Mouse (Mus musculus): Measurements from ENCODE around the gene Dab1.
A peak's percentile ranks its signal among the peaks of the same experiment; 100 is the strongest.

Dab1 gene

GRCm38 (mm10) chr4:104396095-104396494, 776.9 kb downstream of the Dab1 start:
- peak; percentile 18 to 34 for DNase-seq

GRCm38 (mm10) chr4:104399106-104399730, 780.1 kb downstream of the Dab1 start:
- DNase-seq = peak in 1 of 2 experiments; percentile 25

DNA sequence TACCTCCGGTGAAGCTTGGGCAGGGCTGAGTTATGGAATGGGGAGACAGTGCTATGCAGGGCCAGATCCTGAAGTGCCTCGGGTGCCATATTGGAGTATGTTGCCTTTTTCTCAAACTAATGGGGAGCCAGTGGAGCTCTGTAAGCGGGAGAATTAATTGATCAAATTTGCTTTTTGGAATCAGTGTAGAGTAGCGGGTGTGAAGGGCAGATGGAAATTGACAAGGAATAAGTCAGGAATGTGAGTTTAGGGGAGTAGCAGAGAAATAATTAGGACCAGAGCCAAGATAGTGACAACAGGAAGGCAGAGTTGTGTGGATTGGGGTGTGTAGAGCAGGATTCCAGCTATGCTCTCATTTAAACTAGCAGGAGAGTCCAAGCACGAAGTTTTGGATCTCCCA, 784.9 kb downstream of the Dab1 start:
- no peak for DNase-seq

DNA sequence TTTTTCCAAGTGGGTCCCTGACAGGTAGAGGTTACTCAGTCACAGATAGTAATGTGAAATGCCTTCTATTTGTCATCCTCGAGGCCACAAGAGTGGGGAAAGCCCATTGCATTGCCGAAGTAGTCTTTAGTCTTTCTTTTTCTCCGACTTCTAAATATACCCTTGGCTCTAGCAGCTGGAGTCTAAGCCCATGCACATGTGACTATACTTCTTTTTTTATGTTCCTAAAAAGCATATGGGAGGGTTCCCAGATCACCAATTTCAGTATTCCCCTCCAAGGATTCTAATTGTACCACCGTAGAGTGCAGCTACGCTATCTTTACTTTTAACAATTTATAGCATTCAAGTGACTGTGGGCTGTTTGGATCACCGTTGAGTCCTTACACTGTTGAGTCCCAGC, 791.8 kb downstream of the Dab1 start:
- no peak for DNase-seq

- DNase-seq = peak; percentile 24 to 39
Observed at GRCm38 (mm10) chr4:104415482-104415881, 796.3 kb downstream of the Dab1 start.

DNA sequence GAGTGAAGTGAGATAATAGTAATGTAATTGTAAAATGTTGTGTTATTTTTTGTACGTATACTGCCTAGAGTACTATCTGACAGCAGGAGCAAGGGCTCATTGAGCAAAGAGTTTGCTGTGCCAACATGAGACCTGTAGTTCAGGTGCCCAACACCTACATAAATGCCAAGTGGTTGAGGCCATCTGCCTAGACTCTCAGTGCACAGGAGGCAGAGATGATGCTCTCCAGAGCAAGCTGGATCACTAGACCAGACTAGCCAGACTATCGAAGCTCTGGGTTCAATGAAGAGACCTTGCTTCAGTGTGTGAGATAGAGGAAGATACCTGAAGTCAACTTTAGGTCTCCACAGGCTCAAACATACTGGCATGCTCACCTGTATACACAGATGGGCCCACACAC, 799.2 kb downstream of the Dab1 start:
- peak; percentile 20 to 30 for DNase-seq

- no peak for DNase-seq
Observed at GRCm38 (mm10) chr4:104420983-104421680, 802.0 kb downstream of the Dab1 start.

DNA sequence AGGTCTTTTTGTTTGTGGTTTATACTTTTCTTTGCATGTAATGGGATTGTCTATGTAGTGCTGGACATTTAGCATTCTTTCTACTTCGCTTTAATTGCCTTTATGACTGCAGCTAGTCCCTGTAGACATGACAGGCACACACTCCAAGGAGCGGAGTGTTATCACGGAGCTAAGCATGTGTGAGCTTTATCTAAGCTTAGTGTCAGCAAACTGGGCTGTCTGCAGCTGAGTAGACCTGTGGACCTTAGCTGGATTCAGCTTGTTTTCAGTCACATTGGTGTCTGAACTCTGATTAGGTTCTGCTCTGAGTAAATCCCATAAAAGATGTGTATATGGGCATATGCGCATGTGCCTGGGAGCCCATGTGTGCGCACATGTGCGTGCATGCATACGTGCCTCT, 810.0 kb downstream of the Dab1 start:
- DNase-seq = no peak

DNA sequence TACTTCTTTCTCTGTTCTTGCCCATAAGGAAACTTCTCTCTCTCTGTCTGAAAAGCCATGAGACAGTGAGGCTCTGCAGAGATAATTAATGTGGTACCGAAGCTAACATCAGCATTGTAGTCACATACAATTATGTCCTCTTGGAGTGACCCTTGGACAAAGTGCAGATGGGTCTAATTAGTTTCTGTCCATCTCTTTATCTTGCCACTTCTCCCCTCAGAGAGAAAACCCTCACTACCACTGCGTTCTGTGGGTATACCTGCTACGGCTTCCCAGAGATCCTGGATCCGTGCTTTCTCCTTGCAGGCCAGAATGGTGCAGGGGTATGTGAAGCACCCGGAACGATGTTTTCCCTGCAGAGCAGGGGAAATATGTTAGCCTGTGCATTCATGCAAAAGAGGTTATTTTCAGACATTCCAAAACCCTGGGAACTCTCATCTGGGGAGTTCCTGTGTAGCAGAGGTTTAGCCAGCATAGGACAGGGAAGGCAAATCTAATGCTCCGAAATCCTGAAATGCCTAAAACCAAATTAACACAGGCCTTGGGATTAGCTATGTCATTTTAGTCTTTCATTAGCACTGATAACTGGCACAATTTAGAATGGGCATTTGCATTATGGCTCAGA, 812.2 kb downstream of the Dab1 start:
- DNase-seq = no peak

- peak; percentile 43 for DNase-seq
Observed at GRCm38 (mm10) chr4:104432150-104432549, 813.0 kb downstream of the Dab1 start.

DNA sequence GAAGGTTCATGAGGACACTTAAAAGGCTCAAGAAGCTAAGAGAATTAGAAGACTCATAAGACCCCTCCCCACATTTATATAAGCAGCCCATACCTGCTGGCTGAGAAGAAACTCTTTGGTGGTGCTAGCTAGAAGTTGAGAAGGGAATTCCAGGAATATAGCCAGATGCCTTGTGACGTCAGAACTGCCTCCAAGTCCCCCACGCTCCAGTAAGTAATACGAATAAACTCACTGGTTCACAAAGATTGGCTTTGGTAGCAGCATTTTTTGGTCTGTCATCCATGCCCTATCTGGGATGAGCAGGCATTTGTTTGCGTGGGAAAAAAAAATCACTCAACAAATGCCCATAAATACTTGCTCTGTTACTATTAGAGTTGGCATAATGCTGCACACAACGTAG, 816.6 kb downstream of the Dab1 start:
- no peak for DNase-seq

- DNase-seq = no peak
Observed at GRCm38 (mm10) chr4:104436411-104436810, 817.3 kb downstream of the Dab1 start.

- no peak for DNase-seq
Observed at GRCm38 (mm10) chr4:104438730-104439129, 819.6 kb downstream of the Dab1 start.

DNA sequence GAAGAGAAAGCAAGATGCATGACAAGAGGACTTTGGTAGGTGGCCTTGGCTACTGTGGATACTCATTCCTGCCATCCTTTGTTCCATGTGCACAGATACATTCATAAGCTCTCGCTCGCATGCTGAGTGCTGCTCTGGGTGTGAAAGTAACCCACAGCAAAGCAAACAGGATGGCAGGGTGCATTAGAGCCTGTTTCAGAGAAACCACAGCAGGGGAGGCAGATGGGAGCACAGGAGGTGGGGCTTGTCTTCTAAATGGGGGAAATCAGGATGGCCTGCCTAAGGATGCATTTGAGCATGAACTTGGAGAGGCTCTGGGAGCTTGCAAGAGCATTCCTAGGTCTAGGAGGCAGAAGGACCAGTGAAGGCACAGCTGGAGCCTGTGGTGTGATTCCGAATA, 820.5 kb downstream of the Dab1 start:
- DNase-seq = peak; percentile 31 to 44

- no peak for DNase-seq
Observed at GRCm38 (mm10) chr4:104442925-104443747, 824.0 kb downstream of the Dab1 start.

- peak; percentile 60 to 64 for DNase-seq
Observed at GRCm38 (mm10) chr4:104443775-104444174, 824.6 kb downstream of the Dab1 start.

DNA sequence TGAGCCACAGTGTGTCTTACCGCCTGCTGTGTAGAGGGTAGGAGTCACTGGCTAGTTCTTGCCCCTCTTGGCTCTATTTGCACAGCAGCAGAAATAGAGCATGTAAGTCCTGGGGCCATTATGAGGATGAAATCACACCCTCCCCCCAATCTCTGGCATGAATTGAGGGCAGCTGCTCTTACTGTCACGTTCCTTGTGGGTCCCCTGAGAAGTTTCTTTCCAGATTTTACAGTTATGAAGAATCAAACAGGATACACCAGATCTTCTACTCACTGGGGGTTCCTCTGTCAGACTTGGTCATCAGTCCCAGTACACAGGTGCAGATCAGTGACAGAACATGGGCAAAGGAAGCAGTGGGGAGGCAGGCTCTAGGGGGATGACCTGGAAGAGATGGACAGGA, 825.8 kb downstream of the Dab1 start:
- peak; percentile 63 to 71 for DNase-seq

- DNase-seq = no peak
Observed at GRCm38 (mm10) chr4:104448199-104448598, 829.0 kb downstream of the Dab1 start.

DNA sequence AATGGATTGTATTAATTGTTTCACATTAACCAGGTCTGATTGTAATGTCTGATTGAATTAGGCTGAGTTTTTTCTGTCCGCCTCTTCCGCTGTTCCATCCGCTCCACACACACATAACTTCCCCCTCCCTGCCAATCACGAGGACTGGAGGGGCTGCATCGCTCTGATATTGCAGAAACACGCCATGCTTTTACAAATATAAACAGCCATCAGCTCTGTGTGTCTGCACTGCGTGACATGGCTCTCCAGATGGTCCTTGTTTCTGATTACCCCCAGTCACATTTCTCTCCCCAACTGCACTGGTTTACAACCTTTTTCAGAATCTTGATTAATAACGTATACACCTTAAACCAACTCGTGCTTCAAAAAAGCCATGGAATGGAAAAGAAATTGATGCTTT, 831.5 kb downstream of the Dab1 start:
- DNase-seq = peak; percentile 55 to 67

GRCm38 (mm10) chr4:104452587-104452986, 833.4 kb downstream of the Dab1 start:
- DNase-seq = peak; percentile 85 to 92

GRCm38 (mm10) chr4:104455151-104455550, 836.0 kb downstream of the Dab1 start:
- peak; percentile 47 to 57 for DNase-seq

GRCm38 (mm10) chr4:104455760-104456159, 836.6 kb downstream of the Dab1 start:
- no peak for DNase-seq

- DNase-seq = no peak
Observed at GRCm38 (mm10) chr4:104456173-104456873, 837.2 kb downstream of the Dab1 start.
